Mouse (Mus musculus) right cerebral cortex, postnatal 14 days (tissue): ENCODE measurements around the gene Fli1.
A peak's percentile ranks its signal among the peaks of the same experiment; 100 is the strongest.

ENCODE experiments used
- DNase-seq: peaks from one replicate; pipeline ENCODE4 v3.0.0; 2022

Gene Fli1

GRCm38 (mm10) chr9:32394761-32395161 lies 147.9 kb downstream of the Fli1 start:
- DNase-seq, result no peak

DNA sequence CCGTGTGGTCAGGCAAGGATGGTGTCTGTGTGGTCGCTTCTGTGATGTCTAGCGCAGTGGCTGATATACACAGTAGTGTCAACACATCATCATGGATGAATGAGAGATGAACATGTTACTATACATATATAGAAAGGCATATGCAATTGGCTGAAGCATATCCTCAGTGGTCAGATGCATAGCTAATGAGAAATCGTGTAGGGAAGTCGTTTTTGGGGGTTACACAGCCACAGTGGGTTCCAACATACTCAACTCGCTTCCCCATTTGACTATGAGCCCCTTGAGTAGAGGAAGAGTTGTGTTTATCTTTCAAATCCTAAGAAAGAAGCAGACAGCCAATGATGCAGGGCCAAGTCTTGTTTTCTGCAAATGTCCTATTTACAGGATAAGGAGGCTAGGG lies 149.9 kb downstream of the Fli1 start:
- DNase-seq, result no peak

DNA sequence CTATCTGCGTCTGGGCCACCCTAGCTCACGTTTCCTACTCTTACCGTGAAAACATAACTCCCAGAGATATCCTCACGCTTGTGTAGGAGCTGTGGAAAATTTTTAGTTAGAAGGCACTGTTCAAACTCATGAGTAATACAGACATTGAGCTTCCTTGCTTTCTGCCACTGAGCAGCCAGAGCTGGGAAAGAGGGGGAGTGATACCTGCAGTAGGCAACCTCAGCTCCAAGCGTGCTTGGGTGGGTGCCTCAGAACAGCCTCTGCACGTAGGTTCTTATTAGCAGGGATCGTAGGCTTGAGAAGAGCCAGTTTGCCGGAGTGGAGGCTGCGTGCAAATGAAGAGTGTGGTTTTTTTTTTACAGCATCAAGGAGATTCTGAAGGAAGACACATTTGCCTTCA lies 151.0 kb downstream of the Fli1 start:
- peak; percentile 6 for DNase-seq

- DNase-seq, result no peak
These were observed 151.6 kb downstream of the Fli1 start for GRCm38 (mm10) chr9:32391092-32391491.

- DNase-seq, result no peak
These were observed 154.5 kb downstream of the Fli1 start for GRCm38 (mm10) chr9:32388120-32388519.

DNA sequence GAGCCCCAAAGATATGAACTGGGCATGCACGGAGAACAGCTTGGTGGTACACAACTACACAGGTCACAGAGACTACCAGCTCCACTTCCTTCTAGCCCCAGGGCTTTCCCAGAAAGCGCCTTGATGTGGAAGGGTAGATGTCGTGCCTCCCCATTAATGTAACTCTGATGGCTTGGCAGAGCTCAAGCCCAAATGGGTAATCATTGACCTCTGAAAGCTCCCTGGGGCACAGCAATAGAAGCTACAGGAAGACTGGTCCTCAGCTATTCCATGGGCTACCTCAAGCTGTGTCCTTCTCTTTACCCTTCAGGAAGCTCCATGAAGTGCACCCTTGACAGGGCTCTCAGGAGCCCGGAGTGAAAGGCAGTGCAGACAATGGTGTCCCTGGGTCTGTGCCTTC lies 157.8 kb downstream of the Fli1 start:
- no peak for DNase-seq

- no peak for DNase-seq
These were observed 165.6 kb downstream of the Fli1 start for GRCm38 (mm10) chr9:32376863-32377590.

- no peak for DNase-seq
These were observed 166.6 kb downstream of the Fli1 start for GRCm38 (mm10) chr9:32376031-32376430.

DNA sequence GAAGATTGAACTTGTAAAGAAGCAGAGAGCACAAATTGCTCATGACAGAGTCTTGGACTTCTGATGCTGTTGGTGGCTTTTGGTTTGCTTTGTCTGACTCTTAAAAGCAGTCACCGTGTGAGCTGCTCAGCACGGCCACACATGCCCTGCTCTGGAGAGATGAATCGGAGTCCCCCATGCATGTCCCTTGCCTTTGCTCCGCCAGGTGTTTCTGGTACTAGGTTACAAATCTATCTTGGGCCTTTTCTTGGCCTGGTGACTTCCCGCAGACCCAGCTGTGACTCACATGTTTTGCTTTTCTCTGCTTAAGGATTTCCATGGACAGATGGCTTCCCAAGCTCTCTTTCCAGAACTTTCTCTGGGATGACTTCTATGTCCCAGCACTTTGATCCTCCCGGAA lies 169.0 kb downstream of the Fli1 start:
- DNase-seq, result no peak
